Mouse (Mus musculus): ENCODE results near the gene B630019K06Rik. TPM values are rescaled to one million over a fixed set of nuclear protein-coding genes. Genes with fewer than 3 reads are reported as not detected.
"Not testable (repeated sequence)": the region's sequence is repeated elsewhere in the genome, so short reads cannot be mapped to it uniquely, and the experiment has no call there.

B630019K06Rik gene
- total RNA-seq (2021), result 10 to 100 TPM; 31.4 to 35.0 TPM
- long read RNA-seq, experiment 1, transcript B630019K06Rik-201 (1 exons, 2,583 nt), result major isoform, 44 of 46 reads
- long read RNA-seq, experiment 1, partial matches to known transcripts, result 0 of 46 reads
- long read RNA-seq, experiment 1, other reads (novel, unspliced or antisense), result 2 of 46 reads
- long read RNA-seq, experiment 2, transcript B630019K06Rik-201 (1 exons, 2,583 nt), result major isoform, 46 of 46 reads
- long read RNA-seq, experiment 2, partial matches to known transcripts, result 0 of 46 reads
- long read RNA-seq, experiment 2, other reads (novel, unspliced or antisense), result 0 of 46 reads

DNA sequence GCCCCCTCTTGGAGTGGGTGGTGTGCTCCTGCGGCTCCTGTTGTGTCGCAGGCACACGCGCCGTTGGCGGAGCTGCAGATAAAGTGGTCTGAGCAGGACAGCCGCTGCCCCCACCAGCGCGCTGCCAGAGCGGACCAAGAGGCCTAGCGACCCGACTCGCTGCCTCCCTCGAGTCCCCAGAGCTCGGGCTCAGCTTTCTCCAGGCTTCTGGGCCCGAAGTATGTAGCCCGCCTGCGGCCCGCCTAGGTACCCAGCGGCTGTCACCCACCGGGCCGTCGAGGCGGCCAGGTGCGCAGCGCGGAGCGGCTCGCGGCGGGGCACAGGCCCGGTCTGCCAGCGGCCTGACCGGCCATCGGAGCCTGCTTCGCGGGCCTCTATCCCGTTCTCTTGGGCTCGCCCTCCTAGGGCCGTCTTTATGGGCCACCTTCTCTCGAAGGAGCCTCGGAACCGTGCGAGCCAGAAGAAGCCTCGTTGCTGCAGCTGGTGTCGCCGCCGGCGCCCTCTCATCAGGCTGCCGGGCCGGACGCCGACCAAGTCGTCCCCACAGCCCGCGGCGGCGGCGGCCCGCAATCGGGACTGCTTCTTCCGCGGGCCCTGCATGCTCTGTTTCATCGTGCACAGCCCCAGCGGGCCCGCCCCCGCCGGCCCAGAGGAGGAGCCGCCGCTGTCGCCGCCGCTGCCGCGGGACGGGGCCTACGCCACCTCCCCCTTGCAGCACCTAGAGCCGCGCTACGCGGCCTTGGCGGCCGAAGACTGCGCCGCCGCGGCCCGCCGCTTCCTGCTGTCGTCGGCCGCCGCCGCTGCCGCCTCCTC lies at the start of gene B630019K06Rik:
TSS of gene B630019K06Rik (plus strand) at position 40 of the 813 bp plus-strand sequence.
- peak within 1 kb of the TSS; percentile 58 for H3K4me3 ChIP-seq
- intact Hi-C loops (cut with DNase I), result loop anchor here (5.0 kb wide), 1 partner anchor 55 kb away; no protein-coding TSS in a partner anchor
- H3K27ac ChIP-seq, result peak within 1 kb of the TSS; percentile 66
- peak; percentile 68 to 70 for DNase-seq (ENCODE audit: extremely low spot score in 1 of 2, low spot score in 2 of 2)
- TF ChIP-seq CTCF (IDR thresholded peaks at IDR 0.05), result no peak

GRCm38 (mm10) chrX:8843694-8844093 lies 48.5 kb upstream of the B630019K06Rik start, which contains the start of gene Gm6592:
TSS of gene Gm6592 (plus strand) at chrX:8843994.
- no peak for TF ChIP-seq CTCF (IDR thresholded peaks at IDR 0.05)
- no peak within 1 kb of the TSS for H3K4me3 ChIP-seq
- intact Hi-C loops (cut with DNase I), result no loop called here
- H3K27ac ChIP-seq, result no peak within 1 kb of the TSS
- no peak for DNase-seq (ENCODE audit: extremely low spot score in 1 of 2, low spot score in 2 of 2)

- no peak for TF ChIP-seq CTCF (IDR thresholded peaks at IDR 0.05)
- no peak for DNase-seq (ENCODE audit: extremely low spot score in 1 of 2, low spot score in 2 of 2)
Observed at GRCm38 (mm10) chrX:8852486-8852885, 39.7 kb upstream of the B630019K06Rik start.

GRCm38 (mm10) chrX:8864331-8864730 lies 27.9 kb upstream of the B630019K06Rik start:
- H3K4me3 ChIP-seq; H3K27ac ChIP-seq; intact Hi-C loops (cut with DNase I): not testable (repeated sequence)
- DNase-seq (ENCODE audit: extremely low spot score in 1 of 2, low spot score in 2 of 2), result peak; percentile 56 to 78
- peak; percentile 57 for TF ChIP-seq CTCF (IDR thresholded peaks at IDR 0.05)

More at GRCm38 (mm10) chrX:8852486-8852885, 39.7 kb upstream of the B630019K06Rik start:
- intact Hi-C loops (cut with DNase I), result no loop called here
- Histone ChIP-seq H3K27ac (no peak overlapping the region), H3K4me3 (no peak overlapping the region)

- intact Hi-C loops (cut with DNase I), result loop anchor here (1.0 kb wide), 1 partner anchor 33 kb away; no protein-coding TSS in a partner anchor
- H3K27ac ChIP-seq; H3K4me3 ChIP-seq; DNase-seq (ENCODE audit: extremely low spot score in 1 of 2, low spot score in 2 of 2): not testable (repeated sequence)
Observed at GRCm38 (mm10) chrX:8873953-8874352, 18.2 kb upstream of the B630019K06Rik start, which contains the start of gene Gm5751. TSS of gene Gm5751 (plus strand) at chrX:8874253.

- TF ChIP-seq CTCF (IDR thresholded peaks at IDR 0.05), result no peak
- no peak overlapping the region for H3K4me3 ChIP-seq
- DNase-seq (ENCODE audit: extremely low spot score in 1 of 2, low spot score in 2 of 2), result no peak
- intact Hi-C loops (cut with DNase I), result no loop called here
- no peak overlapping the region for H3K27ac ChIP-seq
Observed at GRCm38 (mm10) chrX:8884336-8884735, 7.8 kb upstream of the B630019K06Rik start.

DNA sequence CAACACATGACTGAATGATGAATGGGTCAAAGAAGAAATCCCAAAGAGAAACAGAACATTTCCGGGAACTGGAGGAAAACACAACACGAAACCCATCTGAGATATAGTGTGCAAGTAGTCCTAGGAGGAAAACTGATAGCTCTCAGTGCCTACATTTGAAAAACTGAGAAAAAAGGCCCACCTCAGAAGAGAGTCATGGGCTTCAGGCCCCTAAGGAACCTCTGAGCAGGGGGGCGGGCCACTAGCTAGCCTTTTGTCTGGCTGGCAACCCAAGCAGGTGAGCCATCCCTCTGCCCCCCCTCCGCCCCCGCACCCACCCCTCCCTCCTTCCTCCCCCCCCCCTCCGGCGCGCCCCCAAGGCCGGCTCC lies 223 bp upstream of the B630019K06Rik start:
- intact Hi-C loops (cut with DNase I), result loop anchor here (5.0 kb wide), 1 partner anchor 55 kb away; no protein-coding TSS in a partner anchor
- H3K27ac ChIP-seq, result no peak overlapping the region; the same call in 1 of the 2 replicates
- TF ChIP-seq CTCF (IDR thresholded peaks at IDR 0.05), result no peak

GRCm38 (mm10) chrX:8893182-8893651 lies 1.0 kb downstream of the B630019K06Rik start:
- no peak for TF ChIP-seq CTCF (IDR thresholded peaks at IDR 0.05)
- Histone ChIP-seq H3K27ac (peak overlapping the region; percentile 64), H3K4me3 (peak overlapping the region; percentile 58)
- intact Hi-C loops (cut with DNase I), result loop anchor here (5.0 kb wide), 1 partner anchor 54 kb away; no protein-coding TSS in a partner anchor
- peak in 1 of 2 experiments; percentile 18 for DNase-seq (ENCODE audit: extremely low spot score in 1 of 2, low spot score in 2 of 2)

More for the DNA sequence above, 223 bp upstream of the B630019K06Rik start:
- DNase-seq (ENCODE audit: extremely low spot score in 1 of 2, low spot score in 2 of 2), result no peak
- H3K4me3 ChIP-seq, result peak overlapping the region; percentile 58

DNA sequence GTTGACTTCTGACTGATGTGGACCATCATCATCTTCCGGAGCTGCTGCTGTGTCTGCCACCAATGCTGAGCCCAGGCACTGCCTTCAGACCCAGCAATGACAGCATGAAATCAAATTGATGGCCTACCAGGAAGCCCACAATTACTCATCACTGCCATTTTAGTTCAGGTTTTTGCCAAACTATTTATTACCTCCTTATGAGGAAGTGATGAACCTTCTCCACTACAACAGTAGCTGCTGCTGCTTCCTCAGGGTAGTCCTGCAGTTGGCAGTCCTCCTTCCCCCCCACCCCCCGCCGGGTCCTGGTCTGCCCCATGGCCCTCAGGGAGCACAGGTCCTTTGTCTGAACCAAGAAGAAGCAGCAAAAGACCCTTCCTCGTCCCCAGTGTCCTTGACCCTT lies 8.6 kb downstream of the B630019K06Rik start:
- TF ChIP-seq CTCF (IDR thresholded peaks at IDR 0.05), result no peak
- H3K27ac ChIP-seq, result no peak overlapping the region
- DNase-seq (ENCODE audit: extremely low spot score in 1 of 2, low spot score in 2 of 2), result no peak
- H3K4me3 ChIP-seq, result no peak overlapping the region
- intact Hi-C loops (cut with DNase I), result no loop called here

GRCm38 (mm10) chrX:8901906-8902472 lies 9.8 kb downstream of the B630019K06Rik start:
- Histone ChIP-seq H3K27ac (no peak overlapping the region), H3K4me3 (no peak overlapping the region)
- intact Hi-C loops (cut with DNase I), result no loop called here
- DNase-seq (ENCODE audit: extremely low spot score in 1 of 2, low spot score in 2 of 2), result peak in 1 of 2 experiments; percentile 11
- TF ChIP-seq CTCF (IDR thresholded peaks at IDR 0.05), result no peak

DNA sequence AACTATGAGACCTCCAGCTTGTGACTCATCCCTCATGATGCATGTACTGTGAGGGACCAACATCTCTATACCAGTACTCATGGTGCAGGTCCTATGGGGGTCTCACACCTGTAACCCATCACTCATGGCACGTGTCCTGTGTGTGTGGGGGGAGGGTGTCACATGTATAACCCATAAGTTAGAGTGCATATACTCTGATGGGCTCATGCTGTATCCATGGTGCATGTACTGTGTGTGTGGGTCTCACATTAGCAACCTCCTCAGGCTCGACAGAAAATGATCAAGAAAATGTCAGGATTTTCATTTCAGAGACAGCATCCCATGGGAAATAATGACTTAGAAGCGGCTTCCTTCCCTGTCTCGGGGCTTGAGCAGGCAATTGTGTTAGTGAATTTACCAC lies 28.9 kb downstream of the B630019K06Rik start:
- intact Hi-C loops (cut with DNase I), result no loop called here
- no peak for TF ChIP-seq CTCF (IDR thresholded peaks at IDR 0.05)
- Histone ChIP-seq H3K4me3 (no peak overlapping the region), H3K27ac (no peak overlapping the region)
- DNase-seq (ENCODE audit: extremely low spot score in 1 of 2, low spot score in 2 of 2), result no peak

Data from left cerebral cortex, adult 2 months (tissue).